Mouse (Mus musculus): ENCODE measurements at regions not wholly inside any gene's neighbourhood (a gene's known extent, or its start where the extent isn't known, plus 50 kb on each side); places are given as distances from the start of the nearest gene placed in this dataset.
A peak's percentile ranks its signal among the peaks of the same experiment; 100 is the strongest.

DNA sequence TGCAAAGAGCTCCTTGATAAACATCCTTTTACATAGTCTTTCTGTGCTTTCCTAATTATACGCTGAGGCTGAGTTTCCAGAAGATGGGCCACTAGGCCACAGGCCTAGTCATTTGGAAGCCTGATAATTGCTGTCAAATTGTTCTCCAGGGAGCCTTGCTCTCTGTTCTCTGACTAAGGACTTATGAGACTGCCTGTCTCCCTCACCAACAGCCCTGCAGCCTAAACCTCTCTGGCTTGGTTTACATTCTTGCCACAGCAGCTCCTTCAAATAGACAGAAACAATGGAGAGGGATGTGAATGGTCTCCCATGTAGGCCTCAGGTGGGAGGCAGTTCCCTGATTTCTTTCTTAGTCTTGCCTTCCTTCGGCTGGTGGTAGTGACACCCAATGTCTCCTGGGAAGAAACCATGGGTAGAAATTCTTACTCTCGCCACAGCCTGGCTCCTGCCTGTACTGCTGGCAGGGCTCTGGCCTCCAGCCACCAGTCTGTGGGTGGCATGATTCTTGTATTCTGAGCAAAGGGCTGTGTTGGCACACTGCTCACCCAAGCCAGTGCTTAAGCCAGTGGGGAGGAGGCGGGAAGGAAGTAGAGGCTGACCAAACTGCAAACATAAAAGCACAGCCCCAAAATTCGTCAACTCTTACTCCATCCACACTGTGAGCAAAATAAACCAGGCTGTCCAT is 176.2 kb upstream of the Marcks start:
- H3K4me2 ChIP-seq = no peak overlapping the region
- H3K9me3 ChIP-seq (replicated peaks) = no peaks in the 10 kb centered on the region
- WGBS (ENCODE audit: insufficient replicate concordance) = 64% methylated on average over 5 of the region's 5 CpGs
- H3K27ac ChIP-seq (replicated peaks) = no peak overlapping the region
- no peak overlapping the region for H3K4me3 ChIP-seq (replicated peaks)
- H3K27me3 ChIP-seq = no peaks in the 10 kb centered on the region
- H3K4me1 ChIP-seq (replicated peaks) = no peaks in the 10 kb centered on the region
- no peak overlapping the region for H3K9ac ChIP-seq
- ATAC-seq (ENCODE audit: insufficient read depth) = no peak
- H3K36me3 ChIP-seq (replicated peaks) = no peaks in the 10 kb centered on the region

DNA sequence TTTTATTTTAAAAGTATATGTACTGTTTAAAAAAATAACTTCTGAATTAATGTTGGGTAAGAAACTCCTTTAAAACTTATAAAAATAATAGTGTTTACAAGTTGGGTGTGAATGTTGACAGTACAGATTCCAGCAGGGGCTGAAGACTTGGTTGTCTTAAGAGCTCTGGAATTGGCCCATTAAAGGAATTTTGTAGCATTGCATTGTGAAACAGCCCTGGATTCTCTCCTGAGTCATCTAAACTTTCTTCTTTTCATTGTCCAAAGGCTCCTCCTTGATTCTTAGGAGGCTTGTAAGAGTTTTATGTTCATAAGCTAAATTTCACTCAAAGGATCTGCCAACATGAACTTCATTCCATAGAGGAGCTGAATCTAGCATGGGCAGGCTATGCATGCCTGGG is 174.7 kb upstream of the Marcks start:
- no peak overlapping the region for H3K27ac ChIP-seq (replicated peaks)
- ATAC-seq (ENCODE audit: insufficient read depth) = no peak
- H3K27me3 ChIP-seq = no peaks in the 10 kb centered on the region
- no peak overlapping the region for H3K4me3 ChIP-seq (replicated peaks)
- H3K9ac ChIP-seq = no peak overlapping the region
- no peaks in the 10 kb centered on the region for H3K36me3 ChIP-seq (replicated peaks)
- H3K4me1 ChIP-seq (replicated peaks) = no peaks in the 10 kb centered on the region
- H3K9me3 ChIP-seq (replicated peaks) = no peaks in the 10 kb centered on the region
- no peak overlapping the region for H3K4me2 ChIP-seq

DNA sequence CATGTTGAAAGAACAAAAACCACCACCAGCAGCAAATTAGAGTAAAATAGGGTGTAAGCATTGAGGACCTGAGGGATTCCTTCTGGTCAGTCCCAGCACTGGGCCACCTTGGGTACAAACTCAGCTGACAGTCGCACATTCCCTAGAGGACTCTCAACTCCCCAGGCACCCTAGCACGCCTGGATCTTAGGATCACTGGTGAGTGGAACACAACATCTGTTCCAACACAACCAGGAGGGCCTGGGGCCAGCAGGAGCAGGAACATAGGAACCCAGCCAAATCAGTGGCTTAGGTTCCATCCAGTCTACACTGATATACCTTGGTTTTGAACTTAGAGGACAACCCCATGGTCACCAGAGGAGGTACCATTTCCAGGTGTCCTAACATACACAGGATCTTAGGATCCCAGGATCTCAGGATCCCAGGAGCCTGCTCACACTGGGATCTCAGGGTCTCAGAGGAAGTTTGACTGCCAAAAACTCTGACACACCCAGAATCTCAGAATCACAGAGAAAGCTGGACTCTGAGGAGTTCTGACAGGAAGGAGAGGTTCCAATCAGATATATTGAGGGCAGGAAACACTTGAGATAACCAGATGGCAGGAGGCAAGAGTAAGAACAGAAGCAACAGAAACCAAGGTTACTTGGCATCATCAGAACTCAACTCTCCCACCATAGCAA is 171.7 kb upstream of the Marcks start:
- Histone ChIP-seq H3K9ac (no peak overlapping the region), H3K27ac (replicated peaks) (no peak overlapping the region), H3K36me3 (replicated peaks) (no peaks in the 10 kb centered on the region), H3K4me1 (replicated peaks) (no peaks in the 10 kb centered on the region), H3K9me3 (replicated peaks) (no peaks in the 10 kb centered on the region), H3K4me3 (replicated peaks) (no peak overlapping the region), H3K4me2 (no peak overlapping the region), H3K27me3 (no peaks in the 10 kb centered on the region)
- WGBS (ENCODE audit: insufficient replicate concordance) = 67% methylated on average over 2 of the region's 2 CpGs
- no peak for ATAC-seq (ENCODE audit: insufficient read depth)

DNA sequence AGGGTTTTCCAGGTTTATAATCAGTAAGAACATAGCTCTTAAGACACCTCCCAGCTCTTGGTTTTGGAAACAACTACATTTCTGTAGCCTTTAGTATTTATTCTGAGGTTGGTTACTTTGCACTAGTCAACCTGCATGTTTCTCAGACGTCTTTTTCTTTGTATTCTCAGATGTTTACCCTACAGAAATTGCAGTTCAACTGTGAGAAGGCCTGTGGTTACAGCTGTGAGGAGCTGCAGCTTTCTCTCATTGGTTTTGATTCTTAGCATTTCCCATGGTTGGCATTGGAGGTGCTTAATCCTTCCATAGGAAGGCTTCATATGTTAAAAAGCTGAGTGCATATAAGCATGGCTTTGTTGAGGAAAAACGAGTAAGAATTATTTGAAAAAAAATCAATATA is 165.9 kb upstream of the Marcks start:
- no peak for ATAC-seq (ENCODE audit: insufficient read depth)
- no peaks in the 10 kb centered on the region for H3K4me1 ChIP-seq (replicated peaks)
- H3K9ac ChIP-seq = no peak overlapping the region
- no peak overlapping the region for H3K27ac ChIP-seq (replicated peaks)
- 23% methylated on average over 2 of the region's 2 CpGs for WGBS (ENCODE audit: insufficient replicate concordance)
- no peaks in the 10 kb centered on the region for H3K9me3 ChIP-seq (replicated peaks)
- H3K36me3 ChIP-seq (replicated peaks) = no peaks in the 10 kb centered on the region
- H3K4me2 ChIP-seq = no peak overlapping the region
- H3K4me3 ChIP-seq (replicated peaks) = no peak overlapping the region
- H3K27me3 ChIP-seq = no peaks in the 10 kb centered on the region

DNA sequence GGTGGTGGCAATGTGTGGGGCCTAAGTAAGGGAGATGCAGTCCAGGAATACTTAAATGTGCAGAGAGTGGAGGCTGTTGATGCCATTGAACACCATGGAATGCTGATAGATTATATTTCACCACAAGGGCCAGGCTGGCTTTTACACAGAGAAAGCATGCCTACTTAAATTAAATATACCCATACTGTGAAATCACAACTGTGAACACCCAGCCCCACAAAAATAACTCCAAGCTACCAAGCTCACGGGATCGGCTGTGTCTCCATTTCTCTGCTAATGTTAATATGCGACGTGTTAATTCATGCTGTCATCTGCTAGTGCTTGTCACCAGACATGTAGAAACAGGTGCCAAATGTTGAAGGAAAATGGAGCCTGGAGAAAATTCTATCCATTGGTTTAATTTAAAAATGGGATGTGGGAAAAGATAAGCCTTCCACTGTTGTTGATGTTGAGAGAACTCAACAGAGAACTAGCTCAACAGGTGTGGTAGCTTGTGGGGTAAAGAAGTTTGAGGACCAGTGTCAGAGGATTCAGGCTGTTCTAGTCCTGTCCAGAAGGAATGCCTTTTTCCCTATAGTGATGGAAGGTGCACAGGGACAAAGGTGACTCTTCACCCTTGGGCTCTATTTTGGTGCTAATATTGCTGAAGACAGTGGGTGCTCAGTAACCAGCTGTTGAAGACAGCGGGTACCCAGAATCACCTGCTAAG is 161.6 kb upstream of the Marcks start:
- Histone ChIP-seq H3K27ac (replicated peaks) (no peak overlapping the region), H3K9ac (no peak overlapping the region), H3K4me2 (no peak overlapping the region), H3K27me3 (no peaks in the 10 kb centered on the region), H3K9me3 (replicated peaks) (no peaks in the 10 kb centered on the region), H3K36me3 (replicated peaks) (no peaks in the 10 kb centered on the region), H3K4me1 (replicated peaks) (no peaks in the 10 kb centered on the region), H3K4me3 (replicated peaks) (no peak overlapping the region)
- WGBS (ENCODE audit: insufficient replicate concordance) = 79% methylated on average over 5 of the region's 5 CpGs
- ATAC-seq (ENCODE audit: insufficient read depth) = no peak

DNA sequence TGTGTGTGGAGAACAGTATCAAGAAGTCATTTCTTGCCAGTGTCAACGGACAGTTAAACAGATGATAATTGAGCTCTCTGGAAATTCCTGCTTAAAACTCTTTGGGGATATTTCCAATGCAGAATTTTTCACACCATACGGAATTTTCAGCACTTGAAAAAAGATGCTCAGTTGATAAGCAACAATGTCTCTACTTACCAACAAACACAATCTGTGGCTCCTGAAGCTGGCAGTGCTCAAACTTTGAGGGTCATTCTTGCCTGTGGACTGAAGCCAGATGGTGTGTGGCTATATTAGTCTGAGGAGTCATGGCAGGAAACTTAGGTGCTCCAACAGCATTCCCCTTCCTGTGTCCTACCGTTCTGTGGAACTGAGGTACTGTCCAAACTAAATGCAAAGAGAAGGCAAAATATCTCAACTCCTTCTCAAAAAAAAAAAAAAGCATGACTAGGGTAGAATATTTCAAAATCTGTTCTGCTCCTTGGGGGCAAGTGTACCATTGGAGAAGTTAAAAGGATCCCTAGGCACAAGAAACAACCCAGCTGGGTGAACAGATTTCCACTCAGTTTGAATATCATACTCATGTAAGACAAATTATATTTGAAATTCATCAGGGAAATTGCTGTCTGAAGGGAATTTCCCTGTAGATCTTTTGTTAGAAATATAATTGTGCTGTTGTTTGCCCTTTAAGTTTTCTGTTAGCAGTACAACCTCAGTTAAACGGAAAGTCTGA is 160.1 kb upstream of the Marcks start:
- Histone ChIP-seq H3K27me3 (no peaks in the 10 kb centered on the region), H3K9me3 (replicated peaks) (no peaks in the 10 kb centered on the region), H3K4me1 (replicated peaks) (no peaks in the 10 kb centered on the region), H3K4me3 (replicated peaks) (no peak overlapping the region), H3K36me3 (replicated peaks) (no peaks in the 10 kb centered on the region), H3K9ac (no peak overlapping the region), H3K27ac (replicated peaks) (no peak overlapping the region), H3K4me2 (no peak overlapping the region)
- no peak for ATAC-seq (ENCODE audit: insufficient read depth)
- 65% methylated on average over 4 of the region's 4 CpGs for WGBS (ENCODE audit: insufficient replicate concordance)

DNA sequence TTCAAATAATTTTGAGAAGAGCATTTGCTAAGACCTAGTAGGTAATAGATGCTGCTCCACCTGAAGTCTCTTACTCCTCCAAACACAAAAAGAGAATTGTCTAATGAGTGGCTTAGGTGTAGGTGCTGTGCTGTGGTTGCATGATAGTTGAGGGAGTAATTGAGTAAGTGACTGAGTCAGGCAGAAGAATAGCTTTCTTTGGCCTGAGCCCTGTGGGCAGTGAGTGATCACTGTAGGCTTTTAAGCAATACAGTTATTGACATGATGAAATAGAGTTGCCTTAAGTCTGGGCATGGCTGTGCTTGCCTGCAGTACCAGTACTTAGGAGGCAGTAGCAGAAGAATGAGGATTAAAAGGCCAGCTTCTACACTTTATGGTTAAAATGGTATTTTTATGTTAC is 155.5 kb upstream of the Marcks start:
- no peak overlapping the region for H3K27ac ChIP-seq (replicated peaks)
- ATAC-seq (ENCODE audit: insufficient read depth) = no peak
- no peaks in the 10 kb centered on the region for H3K9me3 ChIP-seq (replicated peaks)
- H3K27me3 ChIP-seq = no peaks in the 10 kb centered on the region
- H3K4me3 ChIP-seq (replicated peaks) = no peak overlapping the region
- no peak overlapping the region for H3K4me2 ChIP-seq
- no peaks in the 10 kb centered on the region for H3K36me3 ChIP-seq (replicated peaks)
- H3K9ac ChIP-seq = no peak overlapping the region
- peaks cover 8% of the 10 kb centered on the region for H3K4me1 ChIP-seq (replicated peaks)

DNA sequence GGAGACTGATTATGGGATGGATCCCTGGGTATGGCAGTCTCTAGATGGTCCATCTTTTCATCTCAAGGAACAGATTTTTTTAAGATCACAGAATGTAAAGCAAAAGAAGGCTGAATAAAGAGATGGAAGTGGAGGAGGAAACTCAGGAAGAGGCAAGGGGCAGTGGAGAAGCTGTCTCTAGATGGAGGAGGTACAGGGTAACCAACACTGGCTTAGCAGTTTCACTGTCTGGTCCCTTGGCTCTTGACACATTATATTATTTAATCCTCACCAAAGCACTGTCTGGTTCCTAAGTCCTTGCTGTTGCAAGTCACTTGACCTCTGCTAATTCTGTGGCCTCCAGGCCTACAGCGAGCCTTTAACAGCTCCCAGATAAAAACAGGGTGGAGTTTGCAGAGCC is 154.6 kb upstream of the Marcks start:
- Histone ChIP-seq H3K4me1 (replicated peaks) (peaks cover 8% of the 10 kb centered on the region), H3K36me3 (replicated peaks) (no peaks in the 10 kb centered on the region), H3K9ac (no peak overlapping the region), H3K4me3 (replicated peaks) (no peak overlapping the region), H3K27me3 (no peaks in the 10 kb centered on the region), H3K9me3 (replicated peaks) (no peaks in the 10 kb centered on the region), H3K27ac (replicated peaks) (no peak overlapping the region), H3K4me2 (no peak overlapping the region)
- 24% methylated on average over 1 of the region's 1 CpGs for WGBS (ENCODE audit: insufficient replicate concordance)
- no peak for ATAC-seq (ENCODE audit: insufficient read depth)

DNA sequence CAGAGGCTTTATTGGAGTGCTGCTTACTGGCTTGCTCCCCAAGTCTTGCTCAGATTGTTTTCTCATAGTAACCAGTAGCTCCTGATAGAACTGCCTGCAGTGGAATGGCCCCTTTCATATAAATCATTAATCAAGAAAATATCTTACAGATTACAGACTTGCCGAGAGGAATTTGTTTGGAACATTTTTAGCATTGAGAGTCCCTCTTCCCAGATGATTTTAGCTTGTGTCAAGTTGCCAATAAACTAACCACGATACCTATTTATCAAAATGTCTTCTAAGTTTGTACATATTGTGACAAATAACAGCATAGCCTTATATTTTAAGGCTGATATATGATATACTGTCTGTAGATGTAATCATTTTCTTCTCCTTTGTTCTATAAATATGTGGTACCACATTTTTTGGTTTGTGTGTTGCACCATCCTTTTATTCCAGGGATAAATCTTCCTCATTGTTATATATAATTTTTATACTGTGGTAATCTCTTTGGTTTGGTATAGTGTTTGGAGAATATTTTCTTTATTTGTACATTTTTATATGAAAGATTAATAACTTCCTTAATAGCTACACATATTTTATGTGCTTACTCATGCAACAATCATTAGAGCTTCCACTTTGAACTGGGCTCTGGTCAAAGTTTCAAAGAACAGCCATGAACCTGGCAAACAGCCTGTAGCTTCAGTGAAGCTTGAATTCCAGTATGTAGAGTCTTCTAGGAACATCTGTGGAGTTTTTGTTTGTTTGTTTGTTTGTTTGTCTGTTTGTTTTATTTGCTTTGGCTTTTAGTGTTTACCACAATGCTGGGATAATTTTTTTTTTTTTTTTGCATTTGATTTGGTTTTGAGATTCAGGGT is 153.1 kb upstream of the Marcks start:
- Histone ChIP-seq H3K27me3 (no peaks in the 10 kb centered on the region), H3K4me3 (replicated peaks) (no peak overlapping the region), H3K9me3 (replicated peaks) (no peaks in the 10 kb centered on the region), H3K27ac (replicated peaks) (no peak overlapping the region), H3K4me1 (replicated peaks) (peaks cover 8% of the 10 kb centered on the region), H3K36me3 (replicated peaks) (no peaks in the 10 kb centered on the region), H3K4me2 (no peak overlapping the region), H3K9ac (no peak overlapping the region)
- 77% methylated on average over 2 of the region's 2 CpGs for whole genome bisulfite sequencing (ENCODE audit: insufficient replicate concordance)
- no peak for ATAC-seq (ENCODE audit: insufficient read depth)

DNA sequence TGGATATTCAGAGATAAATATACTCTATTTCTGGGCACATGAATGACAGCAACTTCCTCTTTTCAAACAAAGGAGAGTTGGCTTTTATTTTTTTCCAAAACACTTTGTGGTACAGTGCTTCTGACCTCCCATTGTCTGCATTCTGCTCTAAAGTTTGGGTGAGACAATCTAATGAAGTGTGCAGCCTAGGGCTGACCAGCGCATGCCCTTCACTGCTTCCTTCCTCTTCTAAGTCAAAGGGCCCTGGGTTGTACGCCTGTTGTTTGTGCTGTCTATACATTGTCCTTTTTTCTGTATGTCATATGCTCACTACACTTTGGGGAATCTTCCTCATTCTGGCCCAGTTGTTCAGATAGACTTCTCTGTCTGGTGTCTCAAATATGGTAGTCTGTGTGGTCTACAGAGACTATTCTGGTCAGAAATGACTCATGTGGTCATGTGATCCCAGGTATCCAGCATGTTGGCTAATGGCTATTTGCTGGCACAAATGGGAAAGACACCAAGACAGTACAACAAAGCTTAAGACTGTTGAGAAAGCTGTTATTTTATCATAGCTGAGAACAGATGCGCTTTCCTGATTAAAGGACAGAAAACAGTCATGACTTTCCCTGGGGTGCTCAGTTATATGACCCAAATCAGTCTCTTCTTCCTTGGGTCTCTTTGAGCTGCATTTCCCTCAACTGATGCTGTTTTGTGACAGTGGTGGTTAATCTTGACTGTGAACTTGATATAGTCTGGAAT is 151.4 kb upstream of the Marcks start:
- no peaks in the 10 kb centered on the region for H3K27me3 ChIP-seq
- no peak overlapping the region for H3K9ac ChIP-seq
- H3K4me2 ChIP-seq = no peak overlapping the region
- no peaks in the 10 kb centered on the region for H3K36me3 ChIP-seq (replicated peaks)
- no peaks in the 10 kb centered on the region for H3K9me3 ChIP-seq (replicated peaks)
- no peak overlapping the region for H3K4me3 ChIP-seq (replicated peaks)
- ATAC-seq (ENCODE audit: insufficient read depth) = 0 out of 2 replicates have a peak, but pooled peaks have one; percentile 42
- H3K4me1 ChIP-seq (replicated peaks) = peaks cover 8% of the 10 kb centered on the region
- WGBS (ENCODE audit: insufficient replicate concordance) = 51% methylated on average over 3 of the region's 3 CpGs
- no peak overlapping the region for H3K27ac ChIP-seq (replicated peaks)
